Mouse (Mus musculus) cerebellum, adult 11-12 months (tissue): ENCODE measurements around the gene Tm9sf1.

Experiments used
- DNase-seq: peaks from one replicate; pipeline ENCODE4 v3.0.0; 2022

The Tm9sf1 gene

GRCm38 (mm10) chr14:55643060-55643907 lies at the start of gene Tm9sf1:
Gene Tm9sf1, minus strand, starts transcription at chr14:55643806.
- peak; percentile 86 for DNase-seq

GRCm38 (mm10) chr14:55689433-55689832 lies 45.8 kb upstream of the Tm9sf1 start:
- DNase-seq, result no peak

GRCm38 (mm10) chr14:55682118-55682493 lies 38.5 kb upstream of the Tm9sf1 start:
- no peak for DNase-seq

DNA sequence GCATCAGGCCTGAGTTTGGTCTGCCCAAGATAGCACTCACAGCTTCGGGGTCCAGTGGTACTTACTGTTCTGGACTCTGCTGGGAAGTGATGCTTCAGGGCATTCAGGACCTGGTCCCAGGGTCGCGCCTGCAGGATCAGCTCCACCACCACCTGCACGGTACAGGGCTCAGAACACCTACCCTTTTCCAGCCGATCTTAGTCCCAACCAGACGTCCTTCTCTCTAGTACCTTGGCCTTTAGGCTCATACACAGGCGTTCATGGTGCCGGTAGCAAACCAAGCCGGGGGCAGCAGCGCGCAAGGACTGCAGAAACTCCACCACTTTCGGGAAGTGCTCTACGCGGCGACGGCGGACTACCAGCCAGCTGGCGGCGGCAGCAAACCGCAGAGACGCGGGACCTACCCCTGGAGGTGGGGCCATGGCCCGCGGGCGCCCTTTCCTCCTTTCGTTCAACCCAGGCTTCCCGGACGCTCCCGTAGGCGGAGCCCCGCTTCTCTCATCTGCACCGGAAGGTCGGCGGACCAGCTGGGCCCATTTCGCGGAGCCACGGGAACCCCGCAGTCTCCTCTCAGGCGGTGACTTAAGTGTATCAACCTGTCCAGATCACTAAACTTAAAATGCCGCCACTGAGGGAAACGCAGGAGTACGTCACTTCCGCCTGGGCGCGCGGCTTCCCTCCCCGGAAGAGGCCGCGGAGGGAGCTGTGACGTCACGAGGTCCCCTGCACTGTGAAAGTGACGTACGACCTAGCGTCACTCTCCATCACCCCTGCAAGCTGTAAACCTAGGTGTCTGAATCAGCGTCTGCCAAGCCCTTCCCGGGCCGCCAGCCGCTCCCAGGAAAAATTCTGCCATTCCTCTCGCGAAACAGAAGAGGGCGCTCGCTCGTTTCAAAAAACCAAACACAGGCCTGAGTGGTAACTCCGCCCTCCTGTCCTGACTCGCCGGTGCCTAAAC lies 37.8 kb upstream of the Tm9sf1 start, which contains the start of gene Tinf2:
Tinf2 (minus strand) TSS at position 661 of the 958 bp plus-strand sequence.
- DNase-seq, result peak; percentile 98

DNA sequence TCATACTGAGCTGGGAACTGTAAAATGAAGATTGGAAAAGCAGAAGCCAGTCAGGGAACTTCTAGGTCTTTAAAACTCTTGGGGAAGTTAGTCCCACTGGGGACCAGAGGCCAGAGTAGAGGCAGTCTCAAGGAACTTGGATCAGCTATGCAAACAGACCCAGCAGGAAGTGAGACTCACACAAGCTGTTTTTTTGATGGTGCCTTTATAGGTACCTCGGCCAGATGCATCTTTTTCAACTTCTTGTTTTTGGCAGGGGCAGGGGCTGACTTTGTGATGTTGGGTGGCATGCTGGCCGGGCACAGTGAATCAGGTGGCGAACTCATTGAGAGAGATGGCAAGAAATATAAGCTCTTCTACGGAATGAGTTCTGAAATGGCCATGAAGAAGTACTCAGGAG lies 34.0 kb upstream of the Tm9sf1 start:
- DNase-seq, result no peak

DNA sequence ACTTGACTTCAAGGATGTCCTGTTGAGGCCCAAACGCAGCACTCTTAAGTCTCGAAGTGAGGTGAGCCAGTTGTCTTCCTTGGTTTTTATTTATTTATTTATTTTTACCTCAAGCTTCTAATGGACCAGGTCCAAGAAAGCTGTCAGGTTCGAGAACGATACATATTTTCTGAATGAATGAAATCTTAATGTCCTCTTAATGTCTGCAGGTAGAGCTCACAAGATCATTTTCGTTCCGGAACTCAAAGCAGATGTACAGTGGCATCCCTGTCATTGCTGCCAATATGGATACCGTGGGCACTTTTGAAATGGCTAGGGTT lies 29.1 kb upstream of the Tm9sf1 start:
- DNase-seq, result no peak

GRCm38 (mm10) chr14:55671833-55672740 lies 28.5 kb upstream of the Tm9sf1 start, which contains the start of the genes Gmpr2 and Nedd8:
Gene Gmpr2, plus strand, starts transcription at chr14:55671941.
Gene Nedd8, minus strand, starts transcription at chr14:55672124.
- peak; percentile 91 for DNase-seq

DNA sequence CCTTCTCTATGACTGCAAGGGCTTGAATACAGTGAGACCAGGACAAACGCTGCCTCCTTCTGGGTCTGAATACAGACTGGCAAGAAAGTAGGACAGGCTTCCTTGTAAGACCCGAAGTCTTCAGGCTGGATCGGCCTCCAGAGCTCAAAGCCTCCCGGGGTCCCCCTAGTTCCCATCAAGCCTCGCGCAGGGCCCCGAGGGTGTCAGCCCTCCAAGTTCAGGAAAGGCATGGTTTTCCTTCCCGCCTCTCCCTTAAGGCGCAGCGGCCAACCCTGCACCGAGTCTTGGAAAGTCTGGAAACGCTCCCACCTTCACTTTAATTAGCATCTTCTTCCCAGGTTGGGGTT lies 27.9 kb upstream of the Tm9sf1 start:
- no peak for DNase-seq

- no peak for DNase-seq
Measured at GRCm38 (mm10) chr14:55660636-55661035, 17.0 kb upstream of the Tm9sf1 start.

DNA sequence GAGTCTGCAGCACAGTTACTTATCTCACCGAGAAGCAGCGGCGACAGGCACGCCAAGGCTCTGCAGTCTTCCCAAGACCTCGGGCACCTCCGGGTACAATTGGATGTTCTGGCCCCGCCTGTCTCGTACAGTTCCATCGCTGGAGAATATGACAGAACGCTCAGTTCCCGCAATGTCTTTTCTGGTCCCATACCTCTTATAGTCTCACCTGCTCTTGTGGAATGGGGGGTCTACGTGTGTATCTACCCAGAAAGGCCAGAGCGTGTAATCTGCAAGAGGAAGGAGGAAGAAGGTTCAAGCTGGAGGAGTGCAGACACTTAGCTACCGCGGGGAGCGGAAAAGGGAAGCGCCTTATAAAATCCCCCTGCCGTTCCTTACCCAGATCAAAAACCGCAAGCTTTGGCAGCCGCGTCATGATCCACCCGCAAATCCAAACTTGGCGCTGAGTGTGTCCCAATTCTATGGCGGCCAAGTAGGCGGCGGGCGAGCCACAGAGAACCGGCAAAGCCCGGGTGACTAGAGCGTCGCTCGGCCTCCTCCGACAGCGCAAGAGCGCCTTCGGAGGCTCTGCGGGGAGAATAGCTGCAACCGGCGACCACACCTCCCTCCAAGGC lies 16.5 kb upstream of the Tm9sf1 start, which contains the start of gene Mdp1:
Mdp1 (minus strand) TSS at position 549 of the 614 bp plus-strand sequence.
- DNase-seq, result peak; percentile 73

DNA sequence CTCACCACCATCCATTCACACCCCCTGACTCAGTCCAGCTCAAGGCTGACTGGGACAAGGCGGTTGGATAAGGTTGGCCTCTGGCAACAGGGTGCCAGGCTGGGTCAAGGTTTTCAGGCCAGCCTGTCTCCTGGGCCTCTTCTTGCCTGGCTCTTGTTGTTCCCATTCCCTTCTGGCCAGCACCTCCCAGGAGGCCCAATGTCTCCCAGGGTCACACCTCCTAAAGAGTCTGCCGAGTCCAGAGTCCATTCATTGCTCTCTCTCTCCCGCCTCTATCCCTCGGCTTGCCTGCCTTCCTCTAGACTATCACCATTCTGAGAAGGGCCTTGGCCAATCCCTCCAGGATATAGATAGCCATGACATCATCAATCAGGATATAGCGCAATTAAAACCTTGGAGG lies 14.4 kb upstream of the Tm9sf1 start:
- DNase-seq, result no peak

- DNase-seq, result no peak
Measured at GRCm38 (mm10) chr14:55656935-55657334, 13.3 kb upstream of the Tm9sf1 start.

DNA sequence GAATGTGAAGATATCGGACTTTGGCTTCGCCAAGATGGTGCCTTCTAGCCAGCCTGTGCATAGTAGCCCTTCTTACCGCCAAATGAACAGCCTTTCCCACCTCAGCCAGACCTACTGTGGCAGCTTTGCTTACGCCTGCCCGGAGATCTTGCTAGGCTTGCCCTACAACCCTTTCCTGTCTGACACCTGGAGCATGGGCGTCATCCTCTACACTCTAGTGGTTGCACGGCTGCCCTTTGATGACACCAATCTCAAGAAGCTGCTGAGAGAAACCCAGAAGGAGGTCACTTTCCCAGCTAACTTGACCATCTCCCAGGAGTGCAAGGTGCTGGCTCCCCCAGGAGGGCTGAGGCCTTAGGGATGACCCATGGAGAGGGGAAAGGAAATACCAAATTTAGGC lies 7.9 kb upstream of the Tm9sf1 start:
- DNase-seq, result no peak

GRCm38 (mm10) chr14:55649884-55650283 lies 6.3 kb upstream of the Tm9sf1 start, which contains the start of gene Tssk4:
Gene Tssk4, plus strand, starts transcription at chr14:55650184.
- DNase-seq, result no peak

- DNase-seq, result no peak
Measured at GRCm38 (mm10) chr14:55644261-55644888, 769 bp upstream of the Tm9sf1 start.

DNA sequence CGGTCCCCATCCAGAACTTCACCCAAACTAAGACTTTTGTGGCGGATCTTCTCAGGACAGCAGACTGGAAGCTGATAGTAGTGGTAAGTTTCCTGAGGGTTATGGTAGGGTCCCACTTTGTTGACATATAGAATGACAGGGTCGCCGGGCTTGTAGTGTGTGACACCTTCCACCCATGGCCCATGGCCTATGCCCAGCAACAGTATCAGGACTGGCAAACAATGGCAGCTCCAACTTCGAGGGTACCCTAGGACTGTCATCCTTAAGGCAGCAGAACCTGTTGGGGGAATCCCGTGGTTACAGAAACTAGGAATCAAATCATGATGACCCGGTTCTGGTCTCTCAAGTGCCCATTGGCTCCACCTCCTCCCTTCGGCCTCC lies 937 bp downstream of the Tm9sf1 start:
- no peak for DNase-seq

DNA sequence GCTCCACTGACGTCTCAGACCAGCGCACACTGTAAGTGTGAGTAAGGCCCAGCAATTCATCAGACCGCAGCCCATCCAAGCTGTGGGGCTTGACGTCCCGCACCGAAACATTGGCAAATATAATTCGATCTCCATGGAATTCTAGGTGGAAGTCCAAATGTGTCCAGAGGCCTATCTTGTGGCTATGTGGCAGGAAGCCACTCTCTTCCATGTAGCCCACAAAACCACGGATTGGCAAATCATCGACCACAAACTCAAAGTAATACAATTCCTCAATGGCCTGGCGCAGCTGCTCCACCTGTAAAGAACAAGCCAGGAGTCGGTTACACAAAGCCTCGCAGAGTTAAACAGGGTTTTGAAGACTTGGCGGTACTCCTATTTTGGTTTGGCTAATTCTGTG lies 2.3 kb downstream of the Tm9sf1 start:
- DNase-seq, result no peak

DNA sequence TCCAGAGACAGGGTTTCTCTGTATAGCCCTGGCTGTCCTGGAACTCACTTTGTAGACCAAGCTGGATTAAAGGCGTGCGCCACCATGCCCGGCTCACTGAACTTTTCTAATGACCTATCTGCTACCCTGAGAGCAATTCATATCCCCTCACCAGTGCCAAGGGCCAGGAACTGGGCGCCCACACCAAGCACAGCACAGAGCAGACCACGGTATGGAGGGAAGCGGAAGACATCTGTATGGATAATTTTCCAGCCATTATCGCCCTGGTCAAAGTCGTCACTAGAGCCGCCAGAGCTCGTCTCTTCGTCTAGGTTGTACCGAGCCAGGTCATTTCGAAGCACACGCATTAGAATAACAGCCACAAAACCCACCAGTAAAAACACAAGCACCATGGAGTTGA lies 2.8 kb downstream of the Tm9sf1 start:
- no peak for DNase-seq

- DNase-seq, result no peak
Measured at GRCm38 (mm10) chr14:55637795-55638194, 5.8 kb downstream of the Tm9sf1 start, which contains the start of gene Gm49378. Gene Gm49378, minus strand, starts transcription at chr14:55637895.

DNA sequence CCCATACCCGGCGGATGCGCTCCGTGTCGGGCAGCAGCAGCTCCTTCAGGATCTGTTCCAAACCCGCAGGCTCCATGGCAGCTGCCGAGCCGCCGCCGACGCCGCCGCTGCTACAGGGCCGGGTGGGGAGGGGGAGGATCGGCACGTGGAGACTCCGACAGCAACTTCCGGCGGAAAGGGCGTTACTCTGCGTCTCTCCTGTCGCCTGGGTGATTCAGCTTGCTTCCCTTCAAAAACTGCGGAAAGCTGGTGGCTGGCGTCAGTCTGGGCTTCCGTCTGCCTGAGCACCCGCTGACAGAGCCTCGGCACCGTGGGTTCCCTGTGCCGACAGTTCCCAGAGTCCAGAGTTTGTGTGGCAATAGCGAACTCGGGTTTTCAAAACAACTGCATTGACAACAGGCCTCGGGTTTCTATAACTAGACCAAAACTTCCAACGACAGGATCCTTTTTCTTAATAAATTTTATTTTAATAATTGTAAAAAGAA lies 8.0 kb downstream of the Tm9sf1 start, which contains the start of gene Ipo4:
Ipo4 (minus strand) TSS at position 435 of the 485 bp plus-strand sequence.
- DNase-seq, result peak; percentile 80

DNA sequence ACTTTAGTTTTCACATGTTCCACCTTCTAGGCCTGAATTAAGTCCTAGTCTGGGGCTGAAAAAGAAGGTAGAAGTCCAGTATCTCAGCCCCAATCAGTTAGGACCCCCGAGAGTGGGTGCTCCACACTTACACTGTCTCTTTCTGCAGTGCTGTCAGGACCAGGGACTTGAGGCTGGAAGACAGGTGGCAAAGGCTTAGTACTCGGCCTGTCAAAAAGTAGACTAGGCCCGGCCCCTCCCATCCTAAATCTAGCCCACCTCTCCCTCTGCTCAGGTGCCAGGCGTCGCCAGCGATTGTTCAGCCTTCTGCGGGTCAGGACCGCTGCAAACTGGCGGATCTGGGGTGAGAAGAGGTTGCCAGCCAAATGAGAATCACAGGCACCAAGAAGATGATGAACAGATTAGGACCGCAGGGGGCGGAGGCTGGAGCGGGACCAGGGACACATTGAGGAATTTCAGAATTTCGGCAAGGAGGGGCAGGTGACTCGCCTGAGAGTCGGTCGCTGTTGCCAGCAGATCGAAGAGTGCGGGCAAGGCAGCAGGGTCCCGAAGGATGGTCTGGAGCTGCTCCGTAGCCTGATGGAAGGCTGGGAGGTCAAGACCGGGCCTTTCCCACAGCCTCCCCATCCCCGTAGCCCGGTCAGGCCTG lies 8.6 kb downstream of the Tm9sf1 start:
- peak; percentile 72 for DNase-seq
